Mouse (Mus musculus): ENCODE data around the gene Serbp1. TPM values are rescaled to one million over a fixed set of nuclear protein-coding genes. Genes with fewer than 3 reads are reported as not detected.

Gene Serbp1
- polyA plus RNA-seq, 1 experiment from 2014 or later = 346 TPM

DNA sequence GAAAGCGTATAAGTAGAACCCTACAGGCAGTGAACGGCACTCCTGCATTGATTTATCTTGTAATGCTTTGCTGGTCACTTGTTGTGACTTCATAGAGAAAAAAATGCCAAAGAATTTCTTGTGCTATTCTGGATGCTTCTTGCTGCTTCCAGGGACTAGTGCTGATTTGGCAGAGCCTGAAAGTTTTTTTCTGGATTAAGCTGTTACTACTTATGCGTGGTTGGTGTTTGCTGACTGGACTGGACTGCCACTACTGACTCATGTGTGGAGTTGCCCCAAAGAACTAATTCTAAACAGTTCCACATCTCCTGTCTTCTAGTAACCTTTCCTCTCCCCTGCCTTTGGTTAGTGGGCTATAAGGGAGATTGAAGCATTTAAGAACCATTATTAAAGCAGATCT is 85.8 kb downstream of the Serbp1 start:
- 94% methylated on average over 3 of the region's 3 CpGs for WGBS
- Histone ChIP-seq H3K36me3 (no peaks in the 10 kb centered on the region), H3K27me3 (ENCODE audit: insufficient read depth, poor library complexity, severe bottlenecking) (no peaks in the 10 kb centered on the region), H3K9me3 (no peaks in the 10 kb centered on the region), H3K4me3 (no peak overlapping the region), H3K4me1 (replicated peaks) (no peaks in the 10 kb centered on the region), H3K27ac (no peak overlapping the region)
- DNase-seq (ENCODE audit: low spot score) = no peak

DNA sequence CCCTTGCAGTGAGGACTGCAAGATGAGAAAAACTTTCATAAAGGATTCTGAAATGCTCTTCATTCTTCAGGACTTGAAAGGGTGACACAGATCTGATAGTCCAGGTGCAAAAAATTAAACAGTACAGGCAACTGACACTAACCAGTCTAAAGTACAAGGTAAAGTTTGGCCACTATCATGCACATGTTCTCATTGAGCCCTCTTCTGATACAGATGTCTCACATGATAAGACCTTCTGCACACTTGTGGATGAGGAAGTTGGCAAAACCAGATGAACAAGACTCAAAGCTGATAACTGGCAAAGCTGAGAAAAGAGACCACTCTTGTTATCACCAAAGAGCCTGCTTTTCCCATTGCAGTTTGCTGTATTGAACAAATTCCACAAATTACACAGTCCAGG is 100.0 kb downstream of the Serbp1 start:
- H3K27me3 ChIP-seq (ENCODE audit: insufficient read depth, poor library complexity, severe bottlenecking) = no peaks in the 10 kb centered on the region
- no peak for DNase-seq (ENCODE audit: low spot score)
- no peak overlapping the region for H3K27ac ChIP-seq
- no peaks in the 10 kb centered on the region for H3K4me1 ChIP-seq (replicated peaks)
- no peak overlapping the region for H3K4me3 ChIP-seq
- no peaks in the 10 kb centered on the region for H3K9me3 ChIP-seq
- H3K36me3 ChIP-seq = no peaks in the 10 kb centered on the region

DNA sequence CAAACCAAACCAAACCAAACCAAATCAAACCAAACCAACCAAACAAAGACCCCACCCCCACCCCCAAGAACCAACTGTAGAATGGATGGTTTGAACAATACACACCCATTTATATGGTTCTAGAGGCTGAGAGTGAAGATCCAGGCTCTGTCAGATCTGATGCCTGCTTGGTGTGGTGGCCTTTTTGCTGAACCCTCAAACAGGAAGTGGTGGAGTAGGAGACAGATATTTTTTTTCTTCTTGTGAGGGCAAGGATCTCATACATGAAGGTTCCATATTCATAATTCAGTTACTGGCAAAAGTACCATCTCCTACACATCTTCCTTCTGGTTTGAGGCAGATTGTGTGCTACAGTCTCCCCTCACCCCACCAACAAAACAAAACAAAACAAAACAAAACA is 101.5 kb downstream of the Serbp1 start:
- H3K27ac ChIP-seq = no peak overlapping the region
- no peaks in the 10 kb centered on the region for H3K27me3 ChIP-seq (ENCODE audit: insufficient read depth, poor library complexity, severe bottlenecking)
- H3K4me3 ChIP-seq = no peak overlapping the region
- no peaks in the 10 kb centered on the region for H3K9me3 ChIP-seq
- H3K4me1 ChIP-seq (replicated peaks) = no peaks in the 10 kb centered on the region
- no peaks in the 10 kb centered on the region for H3K36me3 ChIP-seq
- DNase-seq (ENCODE audit: low spot score) = no peak

Other genes with a start within 250 kb of the Serbp1 start
- 21.9 and 25.7 TPM in 2 replicates for gene Gadd45a, start 200.7 kb upstream of the Serbp1 start, polyA plus RNA-seq (2016; fragmentation: Nextera tagmentation; extraction: Ambion mirVana)
- gene Il12rb2, start 138.0 kb downstream of the Serbp1 start, polyA plus RNA-seq (2016; fragmentation: Nextera tagmentation; extraction: Ambion mirVana) = 0.13 TPM in 1 of 2 replicates, not detected in the other